Mouse (Mus musculus): Measurements from ENCODE around the gene Hykk. TPM values are rescaled to one million over a fixed set of nuclear protein-coding genes. Genes with fewer than 3 reads are reported as not detected.
"Not testable (repeated sequence)": the region's sequence is repeated elsewhere in the genome, so short reads cannot be mapped to it uniquely, and the experiment has no call there.

Hykk gene
- 1 to 10 TPM; 1.5 to 2.1 TPM for total RNA-seq (2021)

GRCm38 (mm10) chr9:54917010-54917677 is at the start of gene Hykk:
TSS of gene Hykk (plus strand) at chr9:54917283.
- intact Hi-C loops (cut with DNase I), result loop anchor here (2.0 to 5.0 kb wide), 2 partner anchors 34 to 50 kb away; partner anchors contain the start of genes AY074887 and Psma4
- DNase-seq, result peak; percentile 91 to 92

GRCm38 (mm10) chr9:54878759-54879158 is 38.3 kb upstream of the Hykk start:
- intact Hi-C loops (cut with DNase I), result no loop called here
- no peak for DNase-seq

GRCm38 (mm10) chr9:54892111-54892510 is 25.0 kb upstream of the Hykk start:
- DNase-seq, result no peak
- intact Hi-C loops (cut with DNase I), result no loop called here

- intact Hi-C loops (cut with DNase I), result loop anchor here (2.0 kb wide), 1 partner anchor 66 kb away; no protein-coding TSS in a partner anchor
- DNase-seq, result no peak
Measured at GRCm38 (mm10) chr9:54897097-54897496, 20.0 kb upstream of the Hykk start.

GRCm38 (mm10) chr9:54909446-54909845 is 7.6 kb upstream of the Hykk start:
- intact Hi-C loops (cut with DNase I), result no loop called here
- DNase-seq, result no peak

GRCm38 (mm10) chr9:54915576-54915975 is 1.5 kb upstream of the Hykk start:
- no peak for DNase-seq
- intact Hi-C loops (cut with DNase I), result loop anchor here (5.0 kb wide), 1 partner anchor 48 kb away; no protein-coding TSS in a partner anchor

- intact Hi-C loops (cut with DNase I), result loop anchor here (2.0 to 5.0 kb wide), 2 partner anchors 34 to 49 kb away; partner anchors contain the start of genes AY074887 and Psma4
- peak in 1 of 2 experiments; percentile 5 for DNase-seq
Measured at GRCm38 (mm10) chr9:54916401-54916800, 682 bp upstream of the Hykk start.

GRCm38 (mm10) chr9:54918191-54918590 is 1.1 kb downstream of the Hykk start:
- DNase-seq, result no peak
- intact Hi-C loops (cut with DNase I), result loop anchor here (5.0 kb wide), 1 partner anchor 51 kb away; no protein-coding TSS in a partner anchor

- intact Hi-C loops (cut with DNase I), result loop anchor here (5.0 kb wide), 1 partner anchor 51 kb away; no protein-coding TSS in a partner anchor
- no peak for DNase-seq
Measured at GRCm38 (mm10) chr9:54918781-54919180, 1.7 kb downstream of the Hykk start.

- no peak for DNase-seq
- intact Hi-C loops (cut with DNase I), result loop anchor here (5.0 kb wide), 1 partner anchor 53 kb away; no protein-coding TSS in a partner anchor
Measured at GRCm38 (mm10) chr9:54919946-54920345, 2.9 kb downstream of the Hykk start.

GRCm38 (mm10) chr9:54930741-54931140 is 13.7 kb downstream of the Hykk start:
- no peak for DNase-seq
- intact Hi-C loops (cut with DNase I), result no loop called here

- intact Hi-C loops (cut with DNase I), result no loop called here
Measured at GRCm38 (mm10) chr9:54931765-54932164, 14.7 kb downstream of the Hykk start.

GRCm38 (mm10) chr9:54932379-54932778 is 15.3 kb downstream of the Hykk start:
- DNase-seq, result no peak
- intact Hi-C loops (cut with DNase I), result no loop called here

More at GRCm38 (mm10) chr9:54931765-54932164, 14.7 kb downstream of the Hykk start:
- DNase-seq, result no peak

GRCm38 (mm10) chr9:54942071-54942470 is 25.0 kb downstream of the Hykk start:
- intact Hi-C loops (cut with DNase I), result no loop called here
- DNase-seq, result no peak

- no peak for DNase-seq
- intact Hi-C loops (cut with DNase I), result no loop called here
Measured at GRCm38 (mm10) chr9:54944467-54944866, 27.4 kb downstream of the Hykk start.

GRCm38 (mm10) chr9:54946256-54946655 is 29.2 kb downstream of the Hykk start:
- intact Hi-C loops (cut with DNase I), result no loop called here
- DNase-seq, result no peak

GRCm38 (mm10) chr9:54949465-54949864 is 32.4 kb downstream of the Hykk start:
- DNase-seq, result peak in 1 of 2 experiments; percentile 31
- intact Hi-C loops (cut with DNase I), result no loop called here

GRCm38 (mm10) chr9:54950162-54950561 is 33.1 kb downstream of the Hykk start:
- not testable (repeated sequence) for DNase-seq
- intact Hi-C loops (cut with DNase I), result loop anchor here (2.0 to 5.0 kb wide), 3 partner anchors 33 to 213 kb away; partner anchors contain the start of genes Hykk and Ireb2

GRCm38 (mm10) chr9:54950575-54951321 is 33.7 kb downstream of the Hykk start, which contains the start of the genes Psma4 and AY074887:
TSS of gene Psma4 (plus strand) at chr9:54950790.
TSS of gene AY074887 (minus strand) at chr9:54950998.
- intact Hi-C loops (cut with DNase I), result loop anchor here (2.0 to 5.0 kb wide), 3 partner anchors 34 to 213 kb away; partner anchors contain the start of genes Hykk and Ireb2
- DNase-seq, result peak; percentile 94 to 95

GRCm38 (mm10) chr9:54961059-54961458 is 44.0 kb downstream of the Hykk start:
- intact Hi-C loops (cut with DNase I), result no loop called here
- no peak for DNase-seq

GRCm38 (mm10) chr9:54963669-54964068 is 46.6 kb downstream of the Hykk start:
- DNase-seq, result no peak
- intact Hi-C loops (cut with DNase I), result no loop called here

Data from heart, postnatal 10 days (tissue).